Mouse (Mus musculus) 3134 (cell line): ENCODE results near the gene Rtn4.
"Not testable (repeated sequence)": the region's sequence is repeated elsewhere in the genome, so short reads cannot be mapped to it uniquely, and the experiment has no call there.

Source experiments
- DNase-seq: peaks from one replicate; pipeline ENCODE4 v3.0.0-alpha.2; 2011; ENCODE audit warnings: low spot score; ENCODE audit not compliant: insufficient read length; ENCODE audit errors: extremely low read depth

Rtn4 gene

GRCm38 (mm10) chr11:29709512-29709911, 16.8 kb downstream of the Rtn4 start:
- DNase-seq = no peak

- no peak for DNase-seq
These were observed 21.4 kb downstream of the Rtn4 start for GRCm38 (mm10) chr11:29714114-29714513.

- no peak for DNase-seq
These were observed 22.0 kb downstream of the Rtn4 start for GRCm38 (mm10) chr11:29714789-29715188.

- no peak for DNase-seq
These were observed 22.8 kb downstream of the Rtn4 start for GRCm38 (mm10) chr11:29715499-29715898.

- no peak for DNase-seq
These were observed 25.8 kb downstream of the Rtn4 start for GRCm38 (mm10) chr11:29718541-29718940.

GRCm38 (mm10) chr11:29719597-29719996, 26.9 kb downstream of the Rtn4 start:
- no peak for DNase-seq

GRCm38 (mm10) chr11:29724213-29724612, 31.5 kb downstream of the Rtn4 start:
- DNase-seq = no peak

- no peak for DNase-seq
These were observed 32.4 kb downstream of the Rtn4 start for GRCm38 (mm10) chr11:29725167-29725566.

- DNase-seq = no peak
These were observed 32.9 kb downstream of the Rtn4 start for GRCm38 (mm10) chr11:29725610-29726009.

- DNase-seq = no peak
These were observed 35.2 kb downstream of the Rtn4 start for GRCm38 (mm10) chr11:29727901-29728300.

GRCm38 (mm10) chr11:29739752-29740151, 47.0 kb downstream of the Rtn4 start:
- no peak for DNase-seq

- no peak for DNase-seq
These were observed 52.1 kb downstream of the Rtn4 start for GRCm38 (mm10) chr11:29744760-29745430.

GRCm38 (mm10) chr11:29745513-29745912, 52.8 kb downstream of the Rtn4 start:
- DNase-seq = no peak

- DNase-seq = no peak
These were observed 53.5 kb downstream of the Rtn4 start for GRCm38 (mm10) chr11:29746203-29746602.

GRCm38 (mm10) chr11:29747365-29747764, 54.6 kb downstream of the Rtn4 start:
- no peak for DNase-seq

GRCm38 (mm10) chr11:29747881-29748280, 55.1 kb downstream of the Rtn4 start:
- DNase-seq = no peak

GRCm38 (mm10) chr11:29748750-29749467, 56.2 kb downstream of the Rtn4 start:
- no peak for DNase-seq

GRCm38 (mm10) chr11:29749468-29749829, 56.7 kb downstream of the Rtn4 start:
- no peak for DNase-seq

GRCm38 (mm10) chr11:29751013-29751412, 58.3 kb downstream of the Rtn4 start:
- no peak for DNase-seq

GRCm38 (mm10) chr11:29751648-29752611, 59.2 kb downstream of the Rtn4 start:
- DNase-seq = no peak

GRCm38 (mm10) chr11:29756007-29756406, 63.3 kb downstream of the Rtn4 start:
- DNase-seq = not testable (repeated sequence)
